Mouse (Mus musculus): ENCODE measurements around the gene Cops7b.

DNA sequence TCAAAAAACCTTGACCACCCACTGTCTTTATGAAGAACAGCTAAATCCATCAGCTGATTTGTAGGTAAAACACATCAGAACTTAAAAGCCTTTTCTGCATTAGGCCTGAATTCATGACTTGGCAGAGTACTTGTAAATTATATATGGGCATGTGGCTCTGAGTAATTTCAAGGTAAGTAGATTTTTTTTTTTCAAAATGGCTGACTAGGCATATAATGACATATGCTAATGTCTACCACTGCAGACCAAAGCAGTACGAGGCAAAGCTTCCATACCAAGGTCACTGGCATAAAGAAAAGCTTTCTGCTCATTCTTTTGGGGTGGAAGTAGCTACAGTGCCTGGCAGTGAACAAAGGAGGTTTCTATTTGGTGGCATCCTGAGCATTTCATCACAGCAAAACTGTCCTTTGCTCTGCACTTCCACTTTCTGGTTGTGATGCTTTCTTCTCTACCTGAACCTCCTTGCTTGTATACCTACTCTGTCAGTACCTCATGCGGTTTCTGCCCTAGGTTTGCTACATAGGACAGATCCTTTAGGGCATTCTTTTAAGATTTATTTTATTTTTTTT is 13.3 kb upstream of the Cops7b start:
- TF ChIP-seq CTCF (IDR thresholded peaks at IDR 0.05; ENCODE audit: extremely low read depth, insufficient read length, insufficient replicate concordance, low read depth, low read length) = no peak
- TF ChIP-seq POLR2A (IDR thresholded peaks at IDR 0.05; ENCODE audit: low read depth, low read length) = no peak
